Mouse (Mus musculus): ENCODE data around the gene Noc3l. TPM values are rescaled to one million over a fixed set of nuclear protein-coding genes. Genes with fewer than 3 reads are reported as not detected.

The Noc3l gene
- total and polyA plus RNA-seq, 3 experiments, result 2.2 to 20.8 (median 15.2) TPM

DNA sequence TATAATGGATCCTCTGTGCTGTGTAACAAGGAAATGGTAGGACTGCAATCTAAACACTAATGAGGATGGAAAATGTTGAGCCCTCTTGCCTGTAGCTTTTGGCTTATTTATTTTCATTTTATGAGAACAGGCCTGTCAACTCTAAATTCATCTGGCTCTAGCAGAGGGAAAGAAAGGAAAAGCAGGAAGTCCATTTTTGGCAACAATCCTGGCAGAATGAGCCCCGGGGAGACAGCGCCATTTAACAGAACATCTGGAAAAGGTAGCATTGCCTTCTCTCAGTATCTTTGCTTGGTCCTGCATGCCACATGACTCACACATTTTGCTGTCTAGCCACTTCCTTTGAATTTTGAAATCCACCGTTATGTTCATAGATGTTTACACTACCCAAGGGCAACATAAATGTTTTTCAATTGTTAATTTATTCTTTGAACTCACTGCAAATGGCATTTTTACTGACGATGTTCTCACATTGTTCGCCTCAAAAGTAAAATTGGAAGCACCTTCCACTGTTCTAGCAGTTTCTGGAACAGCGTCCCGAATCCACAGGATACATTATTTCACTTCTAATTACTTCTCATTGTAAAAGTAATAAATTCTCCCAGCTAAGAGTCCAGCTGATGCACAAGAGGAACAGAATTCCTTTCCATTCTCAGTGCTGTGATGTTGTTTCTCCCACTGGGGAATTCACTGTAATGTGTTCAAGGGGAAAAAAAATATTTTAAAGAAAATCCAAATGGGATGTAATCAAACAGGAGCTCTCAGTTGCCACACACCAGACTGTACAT, 60.2 kb downstream of the Noc3l start:
- DNase-seq, result no peak

DNA sequence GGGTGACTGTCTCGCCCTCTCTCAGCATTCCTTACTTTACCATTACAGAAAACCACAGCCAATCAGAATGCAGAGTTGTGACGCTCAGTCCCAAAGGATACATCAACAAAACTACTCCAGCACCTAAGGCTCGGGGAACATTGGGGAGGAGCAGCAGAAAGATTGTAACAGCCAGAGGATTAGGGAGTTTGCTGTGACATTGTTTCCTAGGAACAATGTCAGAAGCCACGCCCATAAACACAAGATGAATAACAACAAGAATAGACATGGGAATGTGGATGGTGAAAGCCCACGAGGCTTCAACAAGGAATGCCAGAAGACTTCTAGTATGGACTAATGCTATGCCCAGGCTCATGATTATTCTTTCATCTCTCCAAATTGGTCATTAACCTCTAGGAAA, 61.0 kb downstream of the Noc3l start:
- DNase-seq, result no peak

DNA sequence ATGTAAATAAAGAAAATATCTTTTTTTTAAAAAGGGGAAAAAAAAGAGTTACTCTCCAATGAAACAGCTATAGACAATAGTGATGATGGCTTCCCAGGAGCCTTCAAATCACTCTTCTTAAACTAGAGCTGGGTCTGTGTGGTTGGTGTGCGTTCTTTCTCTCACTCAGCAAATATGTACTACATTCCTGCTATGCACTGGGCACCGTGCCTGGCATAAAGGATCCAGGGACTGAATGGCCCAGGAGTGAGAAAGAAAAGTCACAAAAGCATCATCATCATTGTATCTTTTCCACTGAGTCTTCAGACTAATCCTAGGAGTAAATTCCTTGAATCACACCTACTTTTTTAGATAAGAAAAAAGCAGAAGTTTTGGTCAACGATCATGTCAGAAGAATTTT, 61.9 kb downstream of the Noc3l start:
- DNase-seq, result no peak

DNA sequence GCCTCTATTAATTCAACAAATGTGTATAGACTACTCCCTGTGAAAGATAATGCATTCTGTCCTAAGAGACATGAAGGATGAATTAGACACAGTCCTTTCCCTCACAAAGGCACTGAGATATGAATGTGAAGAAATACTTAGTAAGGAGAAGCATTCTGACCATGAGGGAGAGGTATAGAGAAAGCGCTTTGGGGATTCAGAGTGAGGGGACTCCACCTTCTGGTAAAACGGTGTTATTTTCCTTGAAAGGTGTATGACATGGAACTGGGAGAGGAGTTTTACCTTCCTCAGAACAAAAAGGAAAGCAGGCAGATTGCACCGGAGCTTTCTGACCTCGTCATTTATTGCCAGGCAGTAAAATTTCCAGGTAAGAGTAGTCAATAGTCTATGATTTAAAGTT, 68.8 kb downstream of the Noc3l start:
- DNase-seq, result no peak

DNA sequence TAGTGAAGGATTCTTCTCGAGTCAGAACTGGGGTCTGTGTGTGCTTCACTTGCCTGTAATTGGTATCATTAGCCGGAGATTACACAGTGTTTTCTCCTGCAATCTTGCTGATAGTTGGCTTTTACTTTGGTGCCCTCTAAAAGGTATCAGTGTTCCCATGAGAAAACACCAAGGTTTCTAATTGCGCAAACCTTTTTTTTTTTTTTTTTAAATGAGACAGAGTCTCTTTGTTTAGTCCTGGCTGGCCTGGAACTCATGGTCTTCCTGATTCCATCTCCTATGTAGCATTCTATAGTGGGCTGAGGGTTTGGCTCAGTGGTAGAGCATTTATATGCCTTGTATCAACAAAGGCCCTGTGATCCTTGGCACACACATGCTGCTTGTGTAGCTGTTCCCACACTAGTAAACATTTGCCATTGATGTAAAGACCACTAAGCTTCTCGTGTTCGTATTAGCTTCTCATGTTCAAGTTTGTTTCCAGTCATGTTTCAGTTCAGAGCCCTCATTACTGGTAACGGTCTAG, 72.5 kb downstream of the Noc3l start:
- no peak for DNase-seq

DNA sequence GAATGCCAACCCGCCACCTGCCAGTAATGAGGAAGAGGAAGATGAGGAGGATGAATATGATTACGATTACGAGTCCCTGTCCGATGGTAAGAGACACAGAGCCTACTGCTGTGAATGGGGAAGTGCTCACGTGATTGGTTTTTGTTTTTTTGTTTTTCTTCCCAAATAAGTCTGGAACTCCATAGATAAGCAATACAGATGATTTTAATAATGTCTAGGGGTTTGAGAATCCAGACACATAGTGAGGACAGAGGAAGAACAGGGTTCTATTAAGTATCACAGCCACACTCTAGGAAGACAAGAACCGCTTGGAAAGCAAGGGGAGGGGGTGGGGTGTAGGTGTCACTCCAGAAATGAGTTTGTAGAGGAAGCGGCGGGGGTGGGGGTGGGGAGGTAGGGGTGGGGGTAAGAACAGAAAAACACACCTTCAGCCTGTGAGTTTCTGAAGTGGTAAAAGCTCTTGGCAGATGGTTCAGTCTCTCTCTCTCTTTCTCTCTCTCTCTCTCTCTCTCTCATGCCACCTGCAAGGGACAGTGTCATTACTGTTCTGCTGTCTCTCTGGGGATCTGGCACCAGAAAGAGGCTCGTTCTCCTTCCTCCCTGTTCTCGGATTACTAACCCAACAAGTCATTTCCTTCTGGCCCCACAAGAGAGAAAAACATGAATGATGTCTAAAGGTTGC, 73.1 kb downstream of the Noc3l start:
- DNase-seq, result no peak

DNA sequence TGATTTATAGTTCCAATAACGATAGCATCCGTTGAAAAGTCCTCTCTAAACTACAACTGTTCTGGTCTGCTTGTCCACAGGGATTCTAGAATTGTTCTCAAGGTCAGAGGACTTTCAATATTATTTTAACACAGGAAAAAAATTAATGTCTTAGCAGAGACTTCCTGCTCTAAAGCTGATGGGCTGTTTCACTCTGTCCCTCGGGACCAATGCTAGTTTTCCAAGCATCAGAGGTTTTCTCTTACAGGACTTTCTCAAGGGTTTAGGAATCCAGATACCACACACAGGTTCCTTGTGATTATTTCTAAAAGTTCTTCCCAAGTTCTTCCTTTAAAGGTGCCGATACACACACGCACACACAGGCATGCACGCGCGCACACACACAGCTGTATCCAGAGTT, 74.5 kb downstream of the Noc3l start:
- DNase-seq, result no peak

Other genes starting within 250 kb of the Noc3l start
- gene Tbc1d12, start 17.3 kb upstream of the Noc3l start, total RNA-seq (2021), result 10 to 100 TPM in 1 of 2 experiments, 1 to 10 TPM in 1; 8.7 to 11.2 TPM
- gene Tbc1d12, start 17.3 kb upstream of the Noc3l start, polyA plus RNA-seq (2012; rRNA removed), result 5.7 and 7.1 TPM in 2 replicates
- 1 to 10 TPM; 3.4 to 6.8 TPM for gene Hells, start 111.7 kb upstream of the Noc3l start, total RNA-seq (2021)
- gene Hells, start 111.7 kb upstream of the Noc3l start, polyA plus RNA-seq (2012; rRNA removed), result 0.18 and 0.31 TPM in 2 replicates
- gene Cyp2c55, start 187.8 kb upstream of the Noc3l start, total RNA-seq (2021), result under 1 TPM in 1 of 2 experiments, not detected in 1; 0.14 TPM
- gene Cyp2c55, start 187.8 kb upstream of the Noc3l start, polyA plus RNA-seq (2012; rRNA removed), result 0.08 TPM in 1 of 2 replicates, not detected in the other
- not detected for gene Cyp2c65, start 241.8 kb upstream of the Noc3l start, total RNA-seq (2021)
- gene Cyp2c65, start 241.8 kb upstream of the Noc3l start, polyA plus RNA-seq (2012; rRNA removed), result 0.04 TPM in 1 of 2 replicates, not detected in the other

All from adrenal gland, adult 2 months (tissue).